Mouse (Mus musculus) thymus, adult 2 months (tissue): ENCODE results near the gene Hps6.

Experiments
- CTCF ChIP-seq: fragments of 200-500 bp; IDR thresholded peaks from 2 replicates; pipeline ENCODE4 v1.5.1; 2012; ENCODE audit warnings: mild to moderate bottlenecking, control low read depth, low read length, moderate library complexity, borderline replicate concordance; ENCODE audit not compliant: control insufficient read depth, poor library complexity, insufficient read depth; ENCODE audit errors: extremely low read depth
- POLR2A ChIP-seq: fragments of 200-500 bp; IDR thresholded peaks from 2 replicates; pipeline ENCODE4 v1.6.1; 2012; ENCODE audit warnings: mild to moderate bottlenecking, low read length, control low read depth, moderate library complexity; ENCODE audit not compliant: control insufficient read depth, poor library complexity, insufficient read depth; ENCODE audit errors: extremely low read depth

DNA sequence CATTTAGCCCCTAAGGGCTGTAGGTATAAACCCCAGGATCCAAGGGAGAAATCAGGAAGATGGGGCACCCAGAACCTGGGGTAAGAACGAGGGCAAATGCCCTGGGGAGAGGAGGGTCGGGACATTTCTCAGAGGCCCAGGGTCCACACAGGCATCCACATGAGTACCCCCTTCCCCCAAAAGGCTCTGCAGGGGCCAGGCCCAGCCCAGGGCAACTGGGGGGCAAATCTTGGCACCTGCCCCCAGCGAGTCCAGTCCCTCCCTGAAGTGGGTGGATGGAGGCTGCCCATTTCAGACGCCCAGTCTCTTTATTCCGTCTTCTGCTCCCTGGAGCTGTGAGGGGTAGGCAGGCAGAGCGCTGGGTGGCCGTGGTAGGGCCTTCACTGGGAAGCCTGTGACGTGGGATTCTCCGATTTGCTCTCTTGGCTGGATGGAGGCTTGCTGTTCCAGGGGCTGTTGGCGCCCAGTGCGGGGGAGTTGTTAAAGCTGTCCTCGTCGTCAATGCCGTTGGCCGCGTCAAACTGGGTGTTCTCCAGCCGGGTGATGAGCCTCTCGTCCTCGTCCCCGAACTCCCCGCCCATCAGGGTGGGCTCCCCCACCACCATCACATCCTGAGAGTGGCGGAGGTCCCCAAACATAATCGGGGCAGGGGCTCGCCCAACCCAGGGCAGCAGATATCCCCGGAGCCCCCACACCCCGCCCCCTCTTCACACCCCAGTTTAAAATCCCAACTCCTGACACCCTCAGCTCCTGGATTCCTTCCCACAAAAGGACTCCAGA, 29.6 kb downstream of the Hps6 start:
- no peak for TF ChIP-seq POLR2A
- no peak for TF ChIP-seq CTCF
